Mouse (Mus musculus) forelimb bud, embryonic 11.5 days (tissue): ENCODE results near the gene Ttc9b.

ENCODE experiments used
- DNase-seq: peaks from one replicate; pipeline ENCODE4 v3.0.0-alpha.2; 2012; ENCODE audit warnings: low read depth, low spot score

Gene Ttc9b

GRCm38 (mm10) chr7:27687836-27688235, 34.1 kb downstream of the Ttc9b start:
- DNase-seq: no peak

DNA sequence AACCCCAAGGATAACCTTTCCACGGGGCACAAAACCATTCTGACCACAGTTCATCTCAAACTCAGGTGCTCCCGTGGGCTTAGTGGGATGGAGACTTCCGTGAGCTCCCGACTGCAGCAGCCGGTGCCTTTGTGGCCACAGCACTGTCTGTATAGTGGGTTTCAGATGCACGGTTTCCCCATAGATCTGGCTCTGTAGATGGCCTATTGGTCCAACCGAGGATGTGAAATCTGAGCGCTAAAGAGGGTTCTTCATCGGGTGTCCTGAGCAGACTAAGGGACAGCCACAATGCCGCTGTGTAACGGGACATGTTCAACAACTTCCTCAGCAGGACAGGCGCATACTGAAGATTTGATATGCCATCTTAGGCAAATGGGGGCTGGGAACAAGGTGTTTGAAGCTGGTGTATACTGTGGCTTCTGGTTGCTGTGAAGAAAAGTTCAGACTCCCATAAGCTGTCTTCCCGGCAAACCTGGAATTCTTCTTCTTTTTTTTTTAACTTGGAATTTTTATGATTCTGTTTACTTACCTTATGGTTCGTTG, 34.6 kb downstream of the Ttc9b start:
- DNase-seq: no peak

- peak; percentile 96 for DNase-seq
Measured at GRCm38 (mm10) chr7:27688815-27689612, 35.3 kb downstream of the Ttc9b start, which contains the start of gene Zfp607b. Gene Zfp607b, plus strand, starts transcription at chr7:27689340.

- no peak for DNase-seq
Measured at GRCm38 (mm10) chr7:27691076-27691475, 37.4 kb downstream of the Ttc9b start.

DNA sequence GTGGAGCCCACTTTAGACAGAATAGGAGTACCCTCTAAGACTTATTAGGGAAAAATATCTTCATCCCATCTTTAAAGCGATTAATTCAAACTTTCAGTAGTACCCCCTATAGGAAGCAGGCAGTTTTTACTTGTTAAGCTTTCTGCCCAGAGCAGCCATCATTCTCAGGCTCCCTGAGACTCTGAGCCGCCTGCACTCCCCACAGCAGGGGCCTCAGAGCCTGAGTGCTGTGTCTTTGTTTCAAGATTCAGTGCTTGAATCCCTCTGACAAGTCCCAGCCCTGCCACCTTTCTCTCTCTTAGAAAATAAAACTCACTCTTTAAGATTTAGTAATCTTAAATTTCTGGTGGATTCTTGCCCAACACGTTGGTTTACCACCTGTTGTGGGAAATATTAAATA, 43.0 kb downstream of the Ttc9b start:
- DNase-seq: no peak
